Mouse (Mus musculus) testis, adult 2 months (tissue): Measurements from ENCODE around the gene Odaph.

ENCODE experiments used
- CTCF ChIP-seq: fragments of 200-500 bp; IDR thresholded peaks from 2 replicates; pipeline ENCODE4 v1.5.1; 2012; ENCODE audit warnings: low read depth, mild to moderate bottlenecking, inconsistent platforms, low read length, moderate library complexity; ENCODE audit not compliant: control insufficient read depth, insufficient read depth, insufficient replicate concordance
- POLR2A ChIP-seq: fragments of 200-500 bp; IDR thresholded peaks from 2 replicates; pipeline ENCODE4 v1.6.1; 2012; ENCODE audit warnings: low read depth, mild to moderate bottlenecking, inconsistent platforms, low read length, moderate library complexity; ENCODE audit not compliant: control insufficient read depth

- TF ChIP-seq CTCF (no peak), POLR2A (no peak)
Observed at GRCm38 (mm10) chr5:91977397-91977770, 9.9 kb upstream of the Odaph start.
